Mouse (Mus musculus) splenic B cell, adult 2 months (primary cell): Measurements from ENCODE around the gene Polr1e.
"Not testable (repeated sequence)": the region's sequence is repeated elsewhere in the genome, so short reads cannot be mapped to it uniquely, and the experiment has no call there.

Experiments
- DNase-seq: peaks from one replicate; pipeline ENCODE4 v3.0.0-alpha.2; 2011; ENCODE audit warnings: low read depth, low spot score
- H3K27me3 ChIP-seq: 2 replicates; pipeline ENCODE4 v1.6.1; 2012; ENCODE audit warnings: mild to moderate bottlenecking, low read length, moderate library complexity, mixed read lengths; ENCODE audit not compliant: control insufficient read depth, poor library complexity, insufficient read depth, severe bottlenecking
- H3K36me3 ChIP-seq: 2 replicates; pipeline ENCODE4 v1.6.1; 2012; ENCODE audit warnings: mild to moderate bottlenecking, low read length, moderate library complexity, mixed read lengths; ENCODE audit not compliant: control insufficient read depth, poor library complexity, insufficient read depth, severe bottlenecking

The Polr1e gene

GRCm38 (mm10) chr4:45063836-45064235 is 45.5 kb downstream of the Polr1e start:
- not testable (repeated sequence) for H3K27me3 ChIP-seq, H3K36me3 ChIP-seq, DNase-seq

DNA sequence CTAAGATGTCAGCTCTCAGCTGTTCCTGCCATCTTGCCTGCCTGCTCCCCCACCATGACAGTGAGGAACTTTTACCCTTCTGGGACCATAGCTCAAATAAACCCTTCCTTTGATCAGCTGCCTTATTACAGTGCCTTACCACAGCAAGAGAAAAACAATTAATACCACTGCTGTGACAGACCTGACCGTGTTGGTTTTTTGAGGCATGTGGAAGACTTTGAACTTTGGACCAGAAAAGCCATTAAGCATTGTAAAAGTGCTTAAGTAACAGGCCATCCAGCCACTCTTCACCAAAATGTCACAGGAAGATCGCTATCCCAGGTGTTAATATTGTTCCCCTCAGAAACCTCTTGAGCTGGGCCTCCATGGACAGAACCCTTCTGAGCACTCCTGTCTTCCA is 46.2 kb downstream of the Polr1e start:
- Histone ChIP-seq H3K36me3 (no peaks in the 10 kb centered on the region), H3K27me3 (no peaks in the 10 kb centered on the region)
- no peak for DNase-seq

DNA sequence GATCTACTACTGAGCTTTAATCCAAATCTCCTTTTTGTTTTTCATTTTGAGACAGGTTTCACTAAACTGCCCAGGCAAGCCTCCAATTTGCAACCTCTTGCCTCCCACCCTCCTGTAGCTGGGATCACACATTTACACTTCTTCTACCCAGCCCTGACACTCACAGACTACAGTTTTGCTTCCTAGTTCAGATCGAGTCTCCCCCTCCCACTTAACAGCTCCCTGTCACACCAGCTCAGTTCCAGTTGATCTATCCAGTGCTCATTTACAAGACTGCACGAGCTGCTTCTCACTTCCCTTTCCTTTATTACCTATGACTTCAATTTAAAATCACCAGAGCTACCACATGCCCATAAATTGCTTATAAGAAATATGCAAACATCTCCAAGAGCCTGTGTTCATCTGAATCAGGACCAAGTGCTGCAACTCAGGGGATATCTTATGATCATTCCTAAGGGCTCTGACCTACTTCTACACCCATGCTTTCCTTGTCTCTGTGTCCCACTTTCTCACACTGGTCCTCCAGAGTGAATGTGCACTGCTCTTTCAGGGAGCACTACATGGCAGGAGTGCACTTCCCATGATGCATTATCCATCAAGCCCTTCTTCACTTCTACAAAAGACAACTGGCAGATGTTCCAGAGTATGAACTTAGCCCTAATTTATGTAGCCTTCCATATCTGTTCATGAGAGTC is 47.8 kb downstream of the Polr1e start:
- Histone ChIP-seq H3K27me3 (no peaks in the 10 kb centered on the region), H3K36me3 (no peaks in the 10 kb centered on the region)
- DNase-seq = peak; percentile 45

- DNase-seq = peak; percentile 51
- Histone ChIP-seq H3K27me3 (no peaks in the 10 kb centered on the region), H3K36me3 (no peaks in the 10 kb centered on the region)
Measured at GRCm38 (mm10) chr4:45067742-45068141, 49.4 kb downstream of the Polr1e start.

DNA sequence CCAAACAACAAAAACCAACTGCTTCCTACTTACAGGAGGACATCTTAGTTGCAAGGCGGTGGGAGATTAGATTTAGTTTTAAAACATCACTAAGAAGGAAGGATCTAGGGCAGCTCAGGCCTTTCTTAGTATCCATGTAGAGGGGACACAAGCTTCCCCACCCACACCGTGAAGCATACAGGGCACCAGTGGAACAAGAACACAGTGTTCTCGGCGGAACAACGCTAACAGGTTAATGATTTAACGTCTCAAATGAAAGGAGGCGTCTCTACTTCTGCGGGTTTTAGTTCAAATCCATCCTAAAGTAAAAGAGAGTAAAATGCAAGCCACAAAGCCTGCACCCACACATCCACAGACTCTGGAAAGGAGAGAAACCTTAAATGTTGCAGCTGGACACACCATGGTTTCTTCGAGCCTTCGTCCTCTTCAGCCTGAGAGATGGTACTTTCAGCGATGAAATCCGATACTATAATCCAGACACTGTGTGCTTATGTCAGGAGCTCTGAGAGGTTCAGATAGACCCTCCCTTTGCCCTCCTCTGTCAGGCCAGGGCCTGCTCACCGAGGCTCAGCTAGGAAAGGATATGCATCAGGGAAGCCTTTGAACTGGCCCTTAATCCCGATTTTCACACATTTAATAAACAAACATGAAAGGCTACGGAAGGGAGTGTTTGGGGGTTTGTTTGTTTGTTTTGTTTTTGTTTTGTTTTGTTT is 54.0 kb downstream of the Polr1e start:
- Histone ChIP-seq H3K27me3 (no peaks in the 10 kb centered on the region), H3K36me3 (no peaks in the 10 kb centered on the region)
- DNase-seq = no peak

DNA sequence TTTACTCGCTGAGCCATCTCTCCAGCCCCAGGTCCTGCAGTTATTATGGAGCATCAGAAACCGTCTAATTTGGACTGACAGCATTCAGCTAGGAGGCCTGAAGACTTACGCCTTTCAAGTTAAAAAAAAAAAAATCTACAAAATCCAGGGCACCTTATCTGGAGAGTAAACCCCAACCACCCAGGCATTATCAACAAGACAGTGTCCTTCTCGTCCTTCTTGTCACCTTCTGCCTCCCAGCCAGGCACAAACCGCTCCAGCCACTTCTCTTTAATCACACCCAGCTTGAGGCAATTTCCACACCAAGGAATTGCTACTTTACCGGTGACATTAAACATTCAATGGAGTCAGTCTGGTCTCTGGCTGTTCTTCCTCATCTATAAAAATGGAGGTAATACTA is 55.2 kb downstream of the Polr1e start:
- Histone ChIP-seq H3K36me3 (no peaks in the 10 kb centered on the region), H3K27me3 (no peaks in the 10 kb centered on the region)
- DNase-seq = no peak

DNA sequence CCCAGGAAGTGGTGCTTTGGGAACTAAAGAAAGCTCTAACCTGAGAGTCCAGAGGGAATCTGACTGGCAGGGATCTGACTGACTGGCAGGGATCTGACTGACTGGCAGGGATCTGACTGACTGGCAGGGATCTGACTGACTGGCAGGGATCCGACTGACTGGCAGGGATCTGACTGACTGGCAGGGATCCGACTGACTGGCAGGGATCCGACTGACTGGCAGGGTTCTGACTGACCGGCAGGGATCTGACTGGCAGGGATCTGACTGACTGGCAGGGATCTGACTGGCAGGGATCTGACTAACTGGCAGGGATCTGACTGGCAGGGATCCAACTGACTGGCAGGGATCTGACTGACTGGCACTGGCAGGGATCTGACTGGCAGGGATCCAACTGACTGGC is 62.7 kb downstream of the Polr1e start:
- not testable (repeated sequence) for H3K27me3 ChIP-seq, H3K36me3 ChIP-seq, DNase-seq

DNA sequence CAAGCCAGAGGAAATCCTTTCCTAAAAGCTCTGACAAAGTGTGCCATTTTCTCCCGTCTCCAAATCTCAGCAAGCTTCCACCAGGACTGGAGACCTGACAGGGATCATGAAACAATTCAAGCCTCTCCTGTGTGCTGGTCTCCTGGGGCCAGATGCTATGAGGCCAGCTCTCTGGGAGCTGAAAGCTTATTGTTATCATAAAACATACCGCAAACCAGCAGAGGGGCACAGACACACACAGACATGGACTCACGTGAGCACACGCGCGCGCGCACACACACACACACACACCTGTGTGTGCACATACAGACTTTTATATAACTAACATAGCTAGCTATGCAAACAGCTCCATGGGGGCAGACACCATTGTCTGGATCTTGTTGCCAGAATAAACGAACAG is 64.6 kb downstream of the Polr1e start:
- no peaks in the 10 kb centered on the region for H3K27me3 ChIP-seq
- no peaks in the 10 kb centered on the region for H3K36me3 ChIP-seq
- DNase-seq = no peak

GRCm38 (mm10) chr4:45083487-45083886 is 65.1 kb downstream of the Polr1e start:
- no peak for DNase-seq
- no peaks in the 10 kb centered on the region for H3K36me3 ChIP-seq
- no peaks in the 10 kb centered on the region for H3K27me3 ChIP-seq

DNA sequence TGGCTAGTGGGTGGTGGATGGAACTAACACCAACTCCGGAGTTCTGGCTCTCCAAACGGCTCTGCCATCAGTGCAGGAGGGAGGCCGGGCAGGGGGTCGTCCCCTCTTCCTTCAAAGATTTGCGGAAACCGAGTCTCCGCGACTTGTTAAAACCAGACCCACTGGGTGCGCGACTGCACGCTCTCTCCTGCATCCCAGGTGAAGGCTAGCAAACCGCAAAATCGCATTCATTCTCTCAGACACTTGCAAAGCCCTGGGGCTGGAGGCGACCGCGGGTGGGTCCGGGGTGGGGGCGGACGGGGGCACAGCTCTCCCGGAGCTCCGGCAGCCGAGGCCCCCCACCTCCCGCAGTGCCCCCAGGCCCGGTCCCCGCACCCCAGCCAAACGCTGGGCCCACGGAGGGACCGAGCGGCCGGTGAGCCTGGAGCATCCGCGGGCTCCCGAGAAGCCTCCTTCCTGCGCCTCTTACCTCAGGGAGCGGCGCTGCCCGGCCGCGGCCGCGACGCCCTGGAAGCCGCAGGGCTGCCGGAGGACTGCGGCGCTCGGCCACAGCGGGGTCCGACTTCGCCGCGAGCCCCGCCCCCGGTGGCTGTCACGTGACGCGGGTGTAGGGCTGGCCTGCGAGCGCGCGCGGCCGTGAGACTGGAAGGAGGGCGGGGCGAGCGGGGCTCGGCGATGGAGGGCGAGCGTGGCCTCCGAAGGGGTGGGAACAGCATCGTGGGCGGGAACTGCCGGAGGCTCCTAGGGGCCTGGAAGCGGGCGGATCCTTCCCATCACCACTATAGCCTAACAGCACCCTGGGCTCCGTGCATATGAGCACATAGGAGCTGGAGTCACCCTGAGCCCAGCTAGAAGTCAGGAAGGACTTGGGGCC is 65.9 kb downstream of the Polr1e start, which contains the start of gene Fbxo10:
Gene Fbxo10, minus strand, starts transcription at position 584 of the 874 bp plus-strand sequence.
- no peaks in the 10 kb centered on the region for H3K36me3 ChIP-seq
- no peaks in the 10 kb centered on the region for H3K27me3 ChIP-seq
- peak; percentile 83 for DNase-seq

- H3K36me3 ChIP-seq = no peaks in the 10 kb centered on the region
- no peak for DNase-seq
- H3K27me3 ChIP-seq = no peaks in the 10 kb centered on the region
Measured at GRCm38 (mm10) chr4:45084895-45085290, 66.5 kb downstream of the Polr1e start.
